Mouse (Mus musculus) induced T-regulatory cell, adult 2 months (primary cell): ENCODE results near the gene Klk6.

Source experiments
- DNase-seq: peaks from one replicate; pipeline ENCODE4 v3.0.0-alpha.2; 2012; ENCODE audit warnings: low read depth

Klk6 gene

GRCm38 (mm10) chr7:43824199-43824598 is at the start of gene Klk6:
TSS of gene Klk6 (plus strand) at chr7:43824499.
- no peak for DNase-seq

- no peak for DNase-seq
Observed at GRCm38 (mm10) chr7:43774802-43775201, 49.5 kb upstream of the Klk6 start.

- no peak for DNase-seq
Observed at GRCm38 (mm10) chr7:43775311-43776057, 48.8 kb upstream of the Klk6 start.

GRCm38 (mm10) chr7:43776506-43776905 is 47.8 kb upstream of the Klk6 start:
- no peak for DNase-seq

- no peak for DNase-seq
Observed at GRCm38 (mm10) chr7:43777423-43777822, 46.9 kb upstream of the Klk6 start.

GRCm38 (mm10) chr7:43778176-43778970 is 45.9 kb upstream of the Klk6 start:
- no peak for DNase-seq

GRCm38 (mm10) chr7:43780241-43780640 is 44.1 kb upstream of the Klk6 start:
- no peak for DNase-seq

GRCm38 (mm10) chr7:43780746-43781145 is 43.6 kb upstream of the Klk6 start, which contains the start of gene Klk10:
TSS of gene Klk10 (plus strand) at chr7:43781035.
- DNase-seq = no peak

- no peak for DNase-seq
Observed at GRCm38 (mm10) chr7:43781541-43781940, 42.8 kb upstream of the Klk6 start.

- DNase-seq = peak; percentile 88
Observed at GRCm38 (mm10) chr7:43782275-43783265, 41.7 kb upstream of the Klk6 start.

GRCm38 (mm10) chr7:43785286-43785685 is 39.0 kb upstream of the Klk6 start:
- no peak for DNase-seq

- DNase-seq = no peak
Observed at GRCm38 (mm10) chr7:43788096-43788495, 36.2 kb upstream of the Klk6 start.

GRCm38 (mm10) chr7:43789295-43789694 is 35.0 kb upstream of the Klk6 start:
- no peak for DNase-seq

- DNase-seq = no peak
Observed at GRCm38 (mm10) chr7:43791591-43791990, 32.7 kb upstream of the Klk6 start, which contains the start of gene Klk9. TSS of gene Klk9 (plus strand) at chr7:43791891.

- DNase-seq = no peak
Observed at GRCm38 (mm10) chr7:43796355-43796754, 27.9 kb upstream of the Klk6 start.

GRCm38 (mm10) chr7:43797333-43797769 is 26.9 kb upstream of the Klk6 start, which contains the start of gene Klk8:
TSS of gene Klk8 (plus strand) at chr7:43797577.
- DNase-seq = peak; percentile 82

- peak; percentile 74 for DNase-seq
Observed at GRCm38 (mm10) chr7:43797844-43798462, 26.3 kb upstream of the Klk6 start.

GRCm38 (mm10) chr7:43799876-43800275 is 24.4 kb upstream of the Klk6 start:
- DNase-seq = no peak

GRCm38 (mm10) chr7:43810994-43811393 is 13.3 kb upstream of the Klk6 start, which contains the start of gene Klk7:
TSS of gene Klk7 (plus strand) at chr7:43811294.
- no peak for DNase-seq

GRCm38 (mm10) chr7:43815211-43815610 is 9.1 kb upstream of the Klk6 start:
- no peak for DNase-seq

- DNase-seq = no peak
Observed at GRCm38 (mm10) chr7:43816746-43817145, 7.6 kb upstream of the Klk6 start.
